Mouse (Mus musculus) liver, embryonic 11.5 days (tissue): ENCODE measurements around the gene Kri1. TPM values are rescaled to one million over a fixed set of nuclear protein-coding genes. Genes with fewer than 3 reads are reported as not detected.
A peak's percentile ranks its signal among the peaks of the same experiment; 100 is the strongest.

Experiments
- ATAC-seq: fragments of 200-750 bp; cut with Nextera tagmentation; replicated peaks from 2 replicates; pipeline ENCODE4 v1.8.0; 2017; ENCODE audit warnings: moderate number of reproducible peaks, mild to moderate bottlenecking, moderate TSS enrichment, moderate library complexity; ENCODE audit not compliant: low FRiP score
- DNase-seq: peaks from one replicate; pipeline ENCODE4 v3.0.0-alpha.2; 2017; ENCODE audit warnings: low spot score
- H3K27ac ChIP-seq: fragments of 300-500 bp; sonication (generic); 2 replicates; pipeline ENCODE4 v1.5.1; 2014; ENCODE audit warnings: mild to moderate bottlenecking, low read depth, low read length, control low read depth
- H3K27me3 ChIP-seq: fragments of 300-500 bp; sonication (generic); replicated peaks from 2 replicates; pipeline ENCODE4 v1.6.1; 2014; ENCODE audit warnings: low read length, mixed read lengths; ENCODE audit not compliant: control insufficient read depth, insufficient read depth
- H3K36me3 ChIP-seq: fragments of 300-500 bp; sonication (generic); 2 replicates; pipeline ENCODE4 v1.6.1; 2014; ENCODE audit warnings: mild to moderate bottlenecking, low read length, moderate library complexity, mixed read lengths; ENCODE audit not compliant: control insufficient read depth, insufficient read depth
- H3K4me1 ChIP-seq: fragments of 300-500 bp; sonication (generic); replicated peaks from 2 replicates; pipeline ENCODE4 v1.6.1; 2014; ENCODE audit warnings: low read length, mixed read lengths; ENCODE audit not compliant: control insufficient read depth, insufficient read depth
- H3K4me2 ChIP-seq: fragments of 300-500 bp; sonication (generic); 2 replicates; pipeline ENCODE4 v1.6.1; 2014; ENCODE audit warnings: mild to moderate bottlenecking, control low read depth, moderate library complexity
- H3K4me3 ChIP-seq: fragments of 300-500 bp; sonication (generic); 2 replicates; pipeline ENCODE4 v1.5.1; 2014; ENCODE audit warnings: low read depth, low read length, control low read depth
- H3K9ac ChIP-seq: fragments of 300-500 bp; sonication (generic); 2 replicates; pipeline ENCODE4 v1.6.1; 2014; ENCODE audit warnings: low read depth, low read length, control low read depth
- H3K9me3 ChIP-seq: fragments of 300-500 bp; sonication (generic); 2 replicates; pipeline ENCODE4 v1.6.1; 2016; ENCODE audit warnings: low read length, inconsistent platforms, mixed read lengths; ENCODE audit not compliant: control insufficient read depth
- WGBS: fragments of 180-500 bp; shearing (Covaris S2); extraction: QIAGEN DNeasy Blood & Tissue Kit; methylation state at CpG from one replicate; pipeline ENCODE4 v1.1.7; 2014; 5-methylcytosine and 5-hydroxymethylcytosine counted together
- polyA plus RNA-seq: library from polyadenylated mRNA; unstranded; fragments of >200 nt; fragmentation: Nextera tagmentation; extraction: Ambion mirVana; gene quantifications from 2 replicates; pipeline ENCODE4 v1.2.1, GENCODE M21; 2014

Kri1 gene
- polyA plus RNA-seq, 1 experiment from 2014 or later: 24.2 TPM

DNA sequence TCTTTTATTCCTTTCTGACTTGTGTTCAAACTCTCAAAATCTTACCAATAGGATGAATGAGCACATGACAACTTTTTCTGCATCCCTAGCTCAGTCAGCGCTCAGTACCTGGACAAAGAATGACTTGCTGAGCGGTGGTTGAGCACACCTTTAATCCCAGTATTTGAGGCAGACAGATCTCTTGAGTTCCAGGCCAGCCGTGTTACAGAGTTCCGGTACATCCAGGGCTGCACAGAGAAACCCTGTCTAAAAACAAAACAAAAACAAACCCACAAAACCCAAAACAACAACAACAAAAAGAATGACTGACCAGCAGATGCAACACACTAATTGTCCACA is 32.5 kb upstream of the Kri1 start:
- Histone ChIP-seq H3K9me3 (no peaks in the 10 kb centered on the region), H3K4me1 (peaks cover 33% of the 10 kb centered on the region), H3K9ac (peak overlapping the region; percentile 82), H3K4me2 (peak overlapping the region; percentile 99), H3K27me3 (no peaks in the 10 kb centered on the region), H3K27ac (peak overlapping the region; percentile 79; the same call in 1 of the 2 replicates), H3K36me3 (no peaks in the 10 kb centered on the region), H3K4me3 (peak overlapping the region; percentile 83)
- ATAC-seq (peak; percentile 27; the same call in 1 of the 2 replicates), DNase-seq (no peak)
- WGBS: 34% methylated on average over 4 of the region's 4 CpGs

DNA sequence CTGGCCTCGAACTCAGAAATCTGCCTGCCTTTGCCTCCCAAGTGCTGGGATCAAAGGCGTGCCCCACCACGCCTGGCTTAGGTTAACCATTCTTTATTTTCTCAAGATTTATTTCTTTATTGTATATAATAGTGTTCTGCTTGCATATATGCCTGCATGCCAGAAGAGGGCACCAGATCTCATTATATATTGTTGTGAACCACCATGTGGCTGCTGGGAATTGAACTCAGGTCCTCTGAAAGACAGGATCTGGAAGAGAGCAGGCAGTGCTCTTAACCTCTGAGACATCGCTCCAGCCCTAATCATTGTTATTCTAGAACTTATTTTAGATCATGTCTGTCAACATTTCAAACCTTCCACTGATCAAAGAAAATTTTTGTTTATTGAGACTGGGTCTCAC is 31.7 kb upstream of the Kri1 start:
- no peak for ATAC-seq
- peaks cover 39% of the 10 kb centered on the region for H3K4me1 ChIP-seq
- H3K27ac ChIP-seq: no peak overlapping the region
- H3K9ac ChIP-seq: no peak overlapping the region
- no peak for DNase-seq
- WGBS: 94% methylated on average over 4 of the region's 4 CpGs
- H3K4me3 ChIP-seq: no peak overlapping the region
- no peaks in the 10 kb centered on the region for H3K36me3 ChIP-seq
- no peaks in the 10 kb centered on the region for H3K9me3 ChIP-seq
- H3K4me2 ChIP-seq: no peak overlapping the region
- no peaks in the 10 kb centered on the region for H3K27me3 ChIP-seq

DNA sequence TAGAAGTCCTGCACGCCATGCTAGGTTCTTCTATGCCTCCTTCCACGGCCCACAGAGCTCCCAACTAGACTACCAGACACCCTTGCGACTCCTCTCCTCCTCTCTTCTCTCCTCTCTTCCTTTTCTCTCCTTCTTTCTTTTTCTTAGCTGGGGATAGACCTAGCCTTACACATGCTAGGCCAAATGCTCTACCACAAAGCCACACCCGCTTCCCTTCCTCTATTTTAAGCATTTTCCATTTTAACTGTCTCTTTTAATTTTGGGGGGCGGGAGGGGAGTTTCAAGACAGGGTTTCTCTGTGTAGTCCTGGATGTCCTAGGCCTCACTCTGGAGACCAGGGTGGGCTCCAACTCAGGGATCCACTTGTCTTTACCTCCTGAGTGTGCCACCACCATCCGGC is 31.0 kb upstream of the Kri1 start:
- Histone ChIP-seq H3K27ac (no peak overlapping the region), H3K4me3 (no peak overlapping the region), H3K9me3 (no peaks in the 10 kb centered on the region), H3K36me3 (no peaks in the 10 kb centered on the region), H3K27me3 (no peaks in the 10 kb centered on the region), H3K4me1 (peaks cover 46% of the 10 kb centered on the region), H3K4me2 (no peak overlapping the region), H3K9ac (no peak overlapping the region)
- ATAC-seq (no peak), DNase-seq (no peak)
- WGBS: 73% methylated on average over 6 of the region's 6 CpGs

DNA sequence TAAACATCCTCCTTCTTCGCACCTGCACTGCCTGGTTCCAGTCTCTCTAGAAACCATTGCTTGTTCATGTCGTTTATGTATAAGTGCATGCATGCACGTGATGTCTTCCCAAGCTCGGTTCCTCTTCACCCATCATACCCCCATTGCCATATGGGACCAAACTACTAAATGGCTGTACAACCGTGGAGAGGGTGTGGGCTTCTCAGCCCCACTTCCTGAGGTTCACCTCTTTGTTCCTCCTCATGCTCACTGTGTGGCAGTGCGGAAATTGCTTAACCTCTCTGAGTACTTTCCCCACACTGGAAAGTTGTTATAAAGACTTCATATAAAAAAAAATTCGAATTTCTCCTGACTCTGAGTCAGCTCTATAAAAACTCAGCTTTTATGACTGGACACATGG is 28.9 kb upstream of the Kri1 start:
- H3K4me3 ChIP-seq: no peak overlapping the region
- ATAC-seq (no peak), DNase-seq (no peak)
- H3K27ac ChIP-seq: no peak overlapping the region
- no peak overlapping the region for H3K4me2 ChIP-seq
- no peaks in the 10 kb centered on the region for H3K9me3 ChIP-seq
- peaks cover 28% of the 10 kb centered on the region for H3K4me1 ChIP-seq
- 70% methylated on average over 7 of the region's 7 CpGs for WGBS
- peaks cover 11% of the 10 kb centered on the region for H3K27me3 ChIP-seq
- no peaks in the 10 kb centered on the region for H3K36me3 ChIP-seq
- no peak overlapping the region for H3K9ac ChIP-seq

DNA sequence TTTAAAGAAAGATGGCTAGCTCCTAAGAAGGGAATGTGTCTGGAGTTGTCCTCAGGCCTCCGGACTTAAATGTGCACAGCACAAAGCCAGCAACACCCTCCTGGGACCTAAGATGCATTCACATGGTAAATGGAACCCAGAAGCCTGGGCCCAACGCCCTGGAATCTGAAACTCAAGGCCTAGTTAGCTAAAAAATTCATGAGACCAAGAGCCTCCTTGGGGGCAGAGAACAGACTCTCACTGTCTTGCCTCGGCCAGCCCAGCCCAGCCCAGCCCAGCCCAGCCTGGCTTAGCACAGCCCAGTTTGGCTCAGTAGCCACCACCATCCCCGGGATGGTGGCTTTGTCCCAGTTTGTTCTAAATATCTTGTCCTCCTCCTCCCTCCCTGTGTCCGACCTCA is 27.7 kb upstream of the Kri1 start:
- 50% methylated on average over 5 of the region's 5 CpGs for WGBS
- DNase-seq (no peak), ATAC-seq (no peak)
- Histone ChIP-seq H3K4me2 (no peak overlapping the region), H3K36me3 (no peaks in the 10 kb centered on the region), H3K27ac (no peak overlapping the region), H3K27me3 (peaks cover 15% of the 10 kb centered on the region), H3K4me3 (no peak overlapping the region), H3K9me3 (no peaks in the 10 kb centered on the region), H3K4me1 (peaks cover 22% of the 10 kb centered on the region), H3K9ac (no peak overlapping the region)

DNA sequence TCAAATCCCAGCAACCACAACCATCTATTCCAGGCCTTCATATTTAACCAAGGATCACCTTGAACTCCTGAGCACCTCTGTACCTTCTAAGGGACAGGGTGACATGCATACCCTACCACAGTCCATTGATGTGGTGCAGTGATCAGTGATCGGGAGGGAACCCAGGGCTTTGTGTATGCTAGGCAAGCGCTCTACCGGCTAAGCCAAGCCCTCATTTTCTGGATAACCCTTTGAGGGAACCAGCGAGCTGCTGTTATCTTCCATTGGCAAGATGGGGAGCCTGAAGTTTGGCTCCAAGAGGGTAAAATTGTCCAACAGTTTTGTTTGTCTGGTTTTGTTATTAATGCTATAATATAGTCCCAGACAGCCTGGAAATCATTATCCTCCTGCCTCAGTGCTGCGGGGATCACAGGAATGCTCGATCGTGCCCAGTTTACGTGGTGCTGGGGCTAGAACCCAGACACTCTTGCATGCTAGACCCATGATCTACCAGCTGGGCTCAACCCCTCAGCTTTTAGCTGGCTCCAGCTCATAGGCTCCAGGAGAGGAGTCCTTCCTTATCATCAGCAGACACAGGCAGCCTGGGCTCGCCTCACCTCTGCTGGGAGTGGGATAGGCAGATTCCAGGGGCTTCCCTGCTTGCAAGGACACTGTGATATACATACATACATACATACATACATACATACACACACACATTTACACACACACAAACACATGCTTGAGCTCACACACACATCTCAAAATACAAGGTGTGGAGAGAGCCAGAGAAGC is 26.8 kb upstream of the Kri1 start:
- H3K27me3 ChIP-seq: peaks cover 15% of the 10 kb centered on the region
- 64% methylated on average over 9 of the region's 9 CpGs for WGBS
- DNase-seq (no peak), ATAC-seq (peak; percentile 84)
- H3K9ac ChIP-seq: no peak overlapping the region
- H3K36me3 ChIP-seq: no peaks in the 10 kb centered on the region
- no peaks in the 10 kb centered on the region for H3K9me3 ChIP-seq
- H3K4me3 ChIP-seq: 0 out of 2 replicates have a peak overlapping the region, but pooled peaks have one; percentile 5
- peaks cover 19% of the 10 kb centered on the region for H3K4me1 ChIP-seq
- H3K27ac ChIP-seq: peak overlapping the region; percentile 71
- H3K4me2 ChIP-seq: peak overlapping the region; percentile 40

DNA sequence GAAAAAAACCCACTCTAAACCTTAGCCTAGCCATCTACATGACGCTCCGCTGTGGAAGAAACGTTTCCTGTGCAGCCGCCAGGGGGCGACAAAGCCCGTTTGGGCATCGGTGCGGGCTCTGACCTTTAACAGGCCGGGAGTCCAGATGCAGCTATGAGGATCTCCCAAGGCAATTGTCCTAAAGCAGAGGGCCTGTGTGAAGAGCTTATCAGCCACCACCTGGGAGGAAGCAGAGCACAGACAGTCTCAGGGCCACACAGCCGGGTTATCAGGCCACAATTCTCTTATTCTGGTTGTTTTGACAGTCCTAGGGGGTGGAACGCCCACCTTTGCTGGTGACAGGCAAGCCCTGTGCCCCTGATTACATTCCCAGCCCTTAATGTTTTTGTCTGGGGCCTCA is 25.6 kb upstream of the Kri1 start:
- H3K27me3 ChIP-seq: peaks cover 15% of the 10 kb centered on the region
- H3K36me3 ChIP-seq: no peaks in the 10 kb centered on the region
- no peak overlapping the region for H3K4me3 ChIP-seq
- DNase-seq (peak; percentile 91), ATAC-seq (peak; percentile 94)
- 5% methylated on average over 11 of the region's 11 CpGs for WGBS
- 0 out of 2 replicates have a peak overlapping the region, but pooled peaks have one; percentile 10 for H3K4me2 ChIP-seq
- peaks cover 16% of the 10 kb centered on the region for H3K4me1 ChIP-seq
- no peak overlapping the region for H3K9ac ChIP-seq
- no peak overlapping the region for H3K27ac ChIP-seq
- no peaks in the 10 kb centered on the region for H3K9me3 ChIP-seq

DNA sequence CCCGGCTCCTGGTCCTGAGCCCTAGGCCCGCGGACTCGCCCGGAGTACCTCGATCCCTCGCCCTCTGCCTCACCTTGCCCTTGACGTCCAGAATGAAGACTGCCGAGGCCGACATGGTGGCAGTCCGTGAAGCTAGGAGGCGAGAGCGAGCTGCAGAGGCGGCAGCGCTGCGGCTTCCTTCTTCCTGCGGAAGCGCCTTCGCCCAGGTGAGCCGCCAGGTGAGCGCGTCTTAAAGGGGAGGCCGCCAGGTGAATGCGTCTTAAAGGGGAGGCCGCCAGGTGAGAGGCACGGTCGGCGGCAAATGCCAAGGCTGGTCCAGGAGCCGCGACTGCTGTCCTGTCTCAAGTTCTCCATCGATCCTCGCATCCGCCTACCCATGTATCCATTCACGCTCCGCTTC is 24.4 kb upstream of the Kri1 start, which contains the start of gene Ap1m2:
TSS of gene Ap1m2 (minus strand) at position 204 of the 400 bp plus-strand sequence.
- Histone ChIP-seq H3K9ac (no peak within 1 kb of the TSS), H3K27ac (no peak within 1 kb of the TSS), H3K4me1 (peaks cover 16% of the 10 kb centered on the region), H3K36me3 (no peaks in the 10 kb centered on the region), H3K27me3 (peaks cover 15% of the 10 kb centered on the region), H3K9me3 (no peaks in the 10 kb centered on the region), H3K4me2 (0 out of 2 replicates have a peak within 1 kb of the TSS, but pooled peaks have one; percentile 11), H3K4me3 (peak within 1 kb of the TSS; percentile 18; the same call in 1 of the 2 replicates)
- DNase-seq (no peak), ATAC-seq (no peak)
- WGBS: 21% methylated on average over 35 of the region's 35 CpGs

DNA sequence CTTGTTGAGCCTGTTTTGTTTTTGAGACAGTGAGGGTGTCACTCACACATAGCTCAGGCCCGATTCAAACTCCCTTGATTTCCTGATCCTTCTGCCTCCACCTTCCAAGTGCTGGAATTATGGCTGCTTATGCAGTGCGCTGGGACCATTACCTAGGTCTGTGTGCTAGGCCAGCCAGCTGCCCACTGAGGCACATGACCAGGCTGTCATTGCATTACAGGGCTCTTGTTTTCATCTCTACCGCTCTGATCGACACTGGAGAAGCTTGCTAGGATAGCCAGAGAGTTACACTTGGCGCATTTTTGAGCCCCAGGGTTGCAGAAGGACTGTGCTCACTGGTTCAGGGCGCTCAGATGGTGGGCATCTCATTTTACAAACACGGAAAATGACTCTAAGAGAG is 23.9 kb upstream of the Kri1 start:
- 39% methylated on average over 7 of the region's 7 CpGs for WGBS
- Histone ChIP-seq H3K4me2 (no peak overlapping the region), H3K4me1 (peaks cover 16% of the 10 kb centered on the region), H3K4me3 (peak overlapping the region; percentile 18; the same call in 1 of the 2 replicates), H3K36me3 (no peaks in the 10 kb centered on the region), H3K9ac (no peak overlapping the region), H3K9me3 (no peaks in the 10 kb centered on the region), H3K27ac (no peak overlapping the region), H3K27me3 (peaks cover 15% of the 10 kb centered on the region)
- ATAC-seq (no peak), DNase-seq (no peak)
